Mouse (Mus musculus) stomach, embryonic 14.5 days (tissue): ENCODE data around the gene Wscd2. TPM values are rescaled to one million over a fixed set of nuclear protein-coding genes. Genes with fewer than 3 reads are reported as not detected.
A peak's percentile ranks its signal among the peaks of the same experiment; 100 is the strongest.

Experiments used
- ATAC-seq: fragments of 200-750 bp; cut with Nextera tagmentation; 2 replicates; pipeline ENCODE4 v1.8.0; 2017; ENCODE audit warnings: low read depth, moderate TSS enrichment; ENCODE audit not compliant: insufficient number of reproducible peaks, insufficient read depth, low FRiP score
- H3K27ac ChIP-seq: fragments of 300-500 bp; sonication (generic); 2 replicates; pipeline ENCODE4 v1.5.1; 2014; ENCODE audit warnings: mild to moderate bottlenecking, low read length, moderate library complexity, mixed read lengths
- H3K27me3 ChIP-seq: fragments of 300-500 bp; sonication (generic); 2 replicates; pipeline ENCODE4 v1.6.1; 2014; ENCODE audit warnings: low read length, control low read depth, mixed read lengths; ENCODE audit not compliant: control insufficient read depth, insufficient read depth
- H3K36me3 ChIP-seq: fragments of 300-500 bp; sonication (generic); 2 replicates; pipeline ENCODE4 v1.6.1; 2014; ENCODE audit warnings: mild to moderate bottlenecking, control low read depth, low read length, moderate library complexity, mixed read lengths; ENCODE audit not compliant: control insufficient read depth, insufficient read depth
- H3K4me1 ChIP-seq: fragments of 300-500 bp; sonication (generic); 2 replicates; pipeline ENCODE4 v1.6.1; 2014; ENCODE audit warnings: low read length, control low read depth, mixed read lengths; ENCODE audit not compliant: control insufficient read depth, insufficient read depth
- H3K4me2 ChIP-seq: fragments of 300-500 bp; sonication (generic); replicated peaks from 2 replicates; pipeline ENCODE4 v1.6.1; 2014; ENCODE audit warnings: low read depth, low read length, control low read depth
- H3K4me3 ChIP-seq: fragments of 300-500 bp; sonication (generic); 2 replicates; pipeline ENCODE4 v1.5.1; 2014; ENCODE audit warnings: low read depth, low read length, control low read depth
- H3K9ac ChIP-seq: fragments of 300-500 bp; sonication (generic); replicated peaks from 2 replicates; pipeline ENCODE4 v1.6.1; 2014; ENCODE audit warnings: low read depth, mild to moderate bottlenecking, control low read depth, low read length, moderate library complexity, mixed read lengths
- H3K9me3 ChIP-seq: fragments of 300-500 bp; sonication (generic); 2 replicates; pipeline ENCODE4 v1.6.1; 2016; ENCODE audit warnings: low read depth, low read length, control low read depth; ENCODE audit not compliant: control insufficient read depth
- WGBS: fragments of 180-500 bp; shearing (Covaris S2); extraction: QIAGEN DNeasy Blood & Tissue Kit; methylation state at CpG from one replicate; pipeline ENCODE4 v1.1.7; 2014; 5-methylcytosine and 5-hydroxymethylcytosine counted together
- polyA plus RNA-seq: library from polyadenylated mRNA; unstranded; fragments of >200 nt; fragmentation: Nextera tagmentation; extraction: Ambion mirVana; gene quantifications from 2 replicates; pipeline ENCODE4 v1.2.1, GENCODE M21; 2014

Wscd2 gene
- polyA plus RNA-seq, 1 experiment from 2014 or later = 6.2 TPM

DNA sequence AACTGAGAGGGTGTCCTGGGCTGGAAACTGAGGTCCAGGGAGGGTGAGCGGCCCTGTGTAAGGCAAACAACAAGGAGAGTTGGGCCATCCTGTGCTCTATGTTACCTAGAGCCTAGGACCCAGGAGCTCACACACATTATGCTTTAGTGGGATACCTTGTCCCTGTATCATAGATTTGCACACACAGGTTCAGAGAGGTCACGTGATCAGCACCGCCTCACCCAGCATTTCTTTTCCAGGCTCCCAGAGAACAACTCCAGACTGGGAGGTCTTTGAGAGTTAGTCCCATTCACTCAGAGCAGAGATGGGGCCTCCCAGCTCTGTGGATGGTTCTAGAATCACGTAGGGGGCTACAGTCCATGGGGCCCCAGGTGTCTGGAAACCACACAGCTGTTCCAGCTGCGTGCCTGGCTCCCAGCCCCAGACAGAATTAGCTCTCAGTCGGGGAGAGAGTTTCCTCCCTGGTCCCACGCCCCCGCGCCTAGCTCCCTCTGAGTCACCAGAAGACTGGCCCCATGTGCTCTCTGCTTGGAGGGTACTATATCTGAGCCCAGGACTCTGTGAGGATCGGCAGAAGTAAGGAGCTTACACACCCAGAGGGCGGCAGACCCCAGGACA lies 137.8 kb downstream of the Wscd2 start:
- H3K4me3 ChIP-seq = no peak overlapping the region
- no peaks in the 10 kb centered on the region for H3K27me3 ChIP-seq
- 34% methylated on average over 11 of the region's 11 CpGs for WGBS
- H3K27ac ChIP-seq = peak overlapping the region; percentile 53; the same call in 1 of the 2 replicates
- no peak overlapping the region for H3K9ac ChIP-seq
- H3K36me3 ChIP-seq = no peaks in the 10 kb centered on the region
- H3K4me1 ChIP-seq = peaks cover 25% of the 10 kb centered on the region
- H3K4me2 ChIP-seq = 0 out of 2 replicates have a peak overlapping the region, but pooled peaks have one; percentile 7
- ATAC-seq = peak; percentile 60; the same call in 1 of the 2 replicates
- H3K9me3 ChIP-seq = no peaks in the 10 kb centered on the region

DNA sequence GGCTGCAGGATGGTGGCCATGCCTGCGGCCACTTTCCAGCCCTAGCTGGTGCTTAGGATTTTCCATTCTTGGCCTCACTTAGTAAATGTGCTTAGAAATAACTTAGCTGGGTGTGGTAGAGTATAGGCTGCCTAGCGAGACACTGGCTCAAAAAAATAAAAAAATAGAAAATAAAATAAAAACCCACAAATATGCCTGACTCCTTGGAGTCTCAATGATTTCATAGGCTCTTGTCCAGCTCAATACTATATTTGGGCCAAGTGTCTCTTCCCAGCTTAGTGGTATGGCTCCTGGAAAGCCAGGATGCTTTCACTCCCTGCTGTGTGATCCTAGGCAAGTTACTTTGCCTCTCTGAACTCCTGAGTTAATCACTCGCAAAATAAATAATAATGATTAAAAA lies 139.1 kb downstream of the Wscd2 start:
- 82% methylated on average over 3 of the region's 3 CpGs for WGBS
- Histone ChIP-seq H3K27ac (no peak overlapping the region), H3K4me3 (no peak overlapping the region), H3K36me3 (no peaks in the 10 kb centered on the region), H3K4me1 (peaks cover 31% of the 10 kb centered on the region), H3K9ac (no peak overlapping the region), H3K4me2 (no peak overlapping the region), H3K9me3 (no peaks in the 10 kb centered on the region), H3K27me3 (no peaks in the 10 kb centered on the region)
- ATAC-seq = no peak

DNA sequence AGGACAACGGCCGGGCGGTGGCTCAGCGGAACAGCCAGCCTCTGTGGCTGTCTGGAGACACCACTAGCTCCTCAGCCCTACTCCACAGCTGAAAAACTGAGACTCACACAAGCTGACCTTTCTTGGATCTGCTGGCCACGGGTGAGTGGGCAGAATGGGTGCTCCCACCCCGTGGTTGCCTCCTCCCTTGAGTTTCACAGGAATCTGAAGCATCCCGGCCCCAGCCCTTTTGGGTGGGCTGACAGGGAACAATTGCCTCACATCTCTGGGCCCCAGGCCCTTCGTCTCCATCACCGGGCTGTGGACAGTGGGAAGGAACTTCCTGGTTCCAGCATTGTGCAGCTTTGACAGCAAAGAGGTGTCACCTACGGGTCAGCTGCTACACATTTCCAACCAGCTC lies 140.0 kb downstream of the Wscd2 start:
- H3K27me3 ChIP-seq = no peaks in the 10 kb centered on the region
- no peak for ATAC-seq
- H3K9ac ChIP-seq = no peak overlapping the region
- no peak overlapping the region for H3K4me3 ChIP-seq
- no peaks in the 10 kb centered on the region for H3K36me3 ChIP-seq
- H3K4me2 ChIP-seq = no peak overlapping the region
- peaks cover 31% of the 10 kb centered on the region for H3K4me1 ChIP-seq
- H3K9me3 ChIP-seq = no peaks in the 10 kb centered on the region
- 64% methylated on average over 10 of the region's 10 CpGs for WGBS
- no peak overlapping the region for H3K27ac ChIP-seq

DNA sequence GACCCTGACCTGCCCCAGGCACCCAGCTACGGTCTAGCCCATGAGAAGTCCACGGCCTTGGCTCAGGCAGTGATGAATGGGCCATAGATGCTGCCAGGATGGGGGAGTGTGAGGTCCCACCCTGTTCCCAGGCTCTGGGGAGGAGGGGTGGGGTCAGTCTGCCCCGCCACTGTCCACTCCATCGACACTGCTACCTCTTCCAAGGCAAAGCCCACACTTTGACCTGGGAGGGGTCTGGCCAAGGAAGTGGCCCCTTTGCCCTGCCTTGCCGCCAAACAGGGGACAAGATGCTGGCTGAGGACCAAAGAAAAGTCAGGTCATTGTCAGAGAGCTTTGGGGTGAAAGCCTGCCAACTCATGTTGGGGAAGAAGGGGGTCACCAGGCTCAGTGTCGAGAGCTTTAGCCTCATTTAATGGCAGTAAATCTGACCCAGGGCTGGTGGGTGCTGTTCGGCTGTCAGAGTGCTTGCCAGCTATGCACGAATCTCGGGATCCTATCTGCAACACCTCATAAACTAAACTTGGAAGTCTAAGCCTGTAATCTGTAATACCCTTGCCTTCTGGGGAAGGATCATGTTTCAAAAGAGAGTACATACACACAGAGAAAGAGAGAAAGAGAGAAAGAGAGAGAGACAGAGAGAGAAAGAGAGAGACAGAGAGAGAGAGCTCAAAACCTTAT lies 143.0 kb downstream of the Wscd2 start:
- Histone ChIP-seq H3K4me3 (no peak overlapping the region), H3K27ac (peak overlapping the region; percentile 21; the same call in 1 of the 2 replicates), H3K4me1 (peaks cover 18% of the 10 kb centered on the region), H3K9ac (no peak overlapping the region), H3K4me2 (no peak overlapping the region), H3K9me3 (no peaks in the 10 kb centered on the region), H3K36me3 (no peaks in the 10 kb centered on the region), H3K27me3 (no peaks in the 10 kb centered on the region)
- no peak for ATAC-seq
- WGBS = 17% methylated on average over 9 of the region's 9 CpGs

DNA sequence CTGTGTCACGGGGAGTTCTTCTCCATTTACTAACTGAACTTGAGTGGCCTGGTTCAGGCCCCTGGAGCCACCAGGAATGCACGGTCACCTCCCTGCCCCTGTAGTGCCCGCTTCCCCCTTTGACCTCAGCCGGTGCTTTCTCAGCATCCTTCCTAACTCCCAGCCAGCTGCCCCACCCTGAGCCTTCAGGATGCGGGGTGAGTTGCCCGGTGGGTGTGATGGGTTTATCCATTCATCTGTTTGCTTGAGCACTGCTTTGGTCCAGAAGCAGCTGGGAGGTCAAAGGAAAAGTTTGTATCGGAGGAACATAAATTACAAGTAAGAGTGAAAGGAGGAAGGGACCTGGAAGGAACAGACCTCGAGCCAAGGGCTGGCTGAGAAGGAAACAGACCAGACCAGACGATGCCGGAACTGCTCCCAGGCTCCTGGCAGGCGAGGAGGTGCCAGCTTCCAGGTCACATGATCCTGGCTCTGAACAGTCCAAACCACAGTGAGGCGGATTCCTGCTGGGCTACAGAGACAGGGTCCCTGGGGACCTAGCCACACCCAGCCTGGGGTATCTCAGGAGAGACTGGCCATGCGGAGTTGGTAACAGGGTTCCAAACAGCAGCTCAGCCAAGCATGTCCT lies 144.0 kb downstream of the Wscd2 start:
- WGBS = 34% methylated on average over 13 of the region's 13 CpGs
- Histone ChIP-seq H3K27ac (no peak overlapping the region), H3K4me2 (no peak overlapping the region), H3K9ac (no peak overlapping the region), H3K4me3 (no peak overlapping the region), H3K36me3 (no peaks in the 10 kb centered on the region), H3K9me3 (no peaks in the 10 kb centered on the region), H3K4me1 (peaks cover 10% of the 10 kb centered on the region; the same call in 1 of the 2 replicates), H3K27me3 (no peaks in the 10 kb centered on the region)
- ATAC-seq = peak; percentile 35; the same call in 1 of the 2 replicates

DNA sequence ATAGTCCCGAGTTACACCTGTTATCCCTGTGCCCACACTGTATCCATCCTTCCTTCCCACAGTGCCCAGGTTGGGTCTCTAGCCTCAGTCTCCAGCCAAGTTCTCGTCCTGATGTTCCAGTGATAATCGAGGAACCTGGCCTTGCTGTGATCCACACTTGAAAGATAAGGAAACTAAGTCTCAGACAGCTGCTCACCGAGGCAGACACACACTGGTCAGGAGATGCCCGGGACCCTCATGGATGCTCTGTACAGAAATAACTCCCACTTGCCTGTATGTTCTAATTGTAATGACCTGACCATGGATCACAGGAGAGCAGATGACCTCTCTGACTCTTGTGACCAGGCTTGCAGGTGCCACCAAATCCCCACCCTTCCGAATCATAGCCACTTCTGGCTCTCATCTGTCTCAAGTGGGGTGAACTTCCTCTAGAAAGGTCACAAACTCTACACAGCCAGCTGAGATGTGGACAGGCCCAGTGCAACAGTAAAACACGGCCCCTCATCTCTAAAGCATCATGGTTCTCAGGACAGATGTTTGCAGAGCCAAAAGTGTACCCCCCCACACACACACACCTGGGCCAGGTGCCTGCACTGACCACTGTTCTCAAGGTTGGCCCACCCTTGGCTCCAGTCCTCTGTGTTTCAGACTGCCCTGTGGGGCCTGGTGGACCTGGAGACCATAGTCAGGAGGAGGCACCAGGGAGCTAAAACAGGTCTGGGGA lies 144.9 kb downstream of the Wscd2 start:
- Histone ChIP-seq H3K4me1 (peaks cover 10% of the 10 kb centered on the region; the same call in 1 of the 2 replicates), H3K36me3 (no peaks in the 10 kb centered on the region), H3K9ac (no peak overlapping the region), H3K27me3 (no peaks in the 10 kb centered on the region), H3K4me2 (no peak overlapping the region), H3K27ac (no peak overlapping the region), H3K4me3 (no peak overlapping the region), H3K9me3 (no peaks in the 10 kb centered on the region)
- WGBS = 83% methylated on average over 7 of the region's 7 CpGs
- ATAC-seq = no peak

DNA sequence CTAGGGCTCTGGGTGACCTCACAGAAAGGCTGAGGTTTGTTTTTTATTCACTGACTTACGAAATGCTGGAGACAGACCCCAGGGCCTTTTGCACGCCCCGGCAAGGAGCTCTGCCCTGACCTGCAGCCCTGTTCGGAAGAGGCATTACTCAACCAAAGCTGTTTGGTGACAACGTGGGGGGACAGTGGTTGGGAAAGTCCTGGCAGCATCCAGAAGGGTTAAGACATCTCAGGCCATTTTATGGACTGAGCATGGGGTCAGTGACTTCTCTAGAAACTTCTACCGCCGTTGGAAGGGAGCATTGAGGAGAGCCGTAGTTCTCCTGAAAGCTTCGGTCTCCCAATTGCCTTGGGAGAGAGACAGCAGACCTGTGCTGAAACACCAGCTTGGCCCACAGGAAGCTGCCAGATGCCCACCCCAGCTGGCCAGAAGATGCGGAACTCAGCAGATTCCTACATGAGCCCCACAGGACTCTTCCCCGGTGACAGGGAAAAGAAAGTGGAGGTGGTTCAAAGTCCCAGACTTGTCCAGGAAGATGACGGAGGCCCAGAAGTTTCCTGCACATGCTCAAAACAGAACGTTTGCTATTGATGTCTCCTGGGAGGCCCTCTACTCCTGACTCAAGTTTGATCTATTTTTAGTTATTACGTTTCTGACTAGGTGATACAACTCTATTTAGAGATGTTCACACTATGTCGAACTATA lies 145.9 kb downstream of the Wscd2 start:
- Histone ChIP-seq H3K27ac (no peak overlapping the region), H3K9me3 (no peaks in the 10 kb centered on the region), H3K27me3 (no peaks in the 10 kb centered on the region), H3K4me3 (no peak overlapping the region), H3K36me3 (no peaks in the 10 kb centered on the region), H3K4me2 (no peak overlapping the region), H3K4me1 (peaks cover 10% of the 10 kb centered on the region; the same call in 1 of the 2 replicates), H3K9ac (no peak overlapping the region)
- WGBS = 76% methylated on average over 15 of the region's 15 CpGs
- ATAC-seq = no peak

DNA sequence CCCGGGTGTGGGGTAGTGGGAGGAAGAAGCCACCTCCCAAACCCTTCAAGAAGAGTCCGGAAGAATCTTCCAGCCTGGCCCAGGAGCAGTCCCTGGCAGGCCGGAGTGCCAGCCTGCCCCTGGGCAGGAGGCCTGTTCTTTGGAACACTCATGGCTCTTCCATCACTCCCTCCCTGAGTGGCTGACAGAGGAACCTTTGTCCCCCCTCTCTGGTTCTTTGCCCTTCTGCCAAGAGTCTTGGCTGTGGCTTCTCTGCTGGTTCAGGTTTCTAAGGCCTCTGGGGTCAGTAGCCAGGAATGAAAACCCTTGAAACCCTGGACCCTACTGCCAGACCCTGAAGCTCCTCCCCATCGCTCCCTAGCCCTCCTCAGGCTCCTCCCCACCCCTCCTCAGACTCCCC lies 147.5 kb downstream of the Wscd2 start:
- no peaks in the 10 kb centered on the region for H3K9me3 ChIP-seq
- no peaks in the 10 kb centered on the region for H3K27me3 ChIP-seq
- WGBS = 84% methylated on average over 4 of the region's 4 CpGs
- no peak overlapping the region for H3K27ac ChIP-seq
- H3K4me1 ChIP-seq = peaks cover 10% of the 10 kb centered on the region; the same call in 1 of the 2 replicates
- H3K36me3 ChIP-seq = no peaks in the 10 kb centered on the region
- ATAC-seq = no peak
- no peak overlapping the region for H3K9ac ChIP-seq
- no peak overlapping the region for H3K4me2 ChIP-seq
- no peak overlapping the region for H3K4me3 ChIP-seq
